Mouse (Mus musculus): ENCODE data around the gene H2-Ob.

DNA sequence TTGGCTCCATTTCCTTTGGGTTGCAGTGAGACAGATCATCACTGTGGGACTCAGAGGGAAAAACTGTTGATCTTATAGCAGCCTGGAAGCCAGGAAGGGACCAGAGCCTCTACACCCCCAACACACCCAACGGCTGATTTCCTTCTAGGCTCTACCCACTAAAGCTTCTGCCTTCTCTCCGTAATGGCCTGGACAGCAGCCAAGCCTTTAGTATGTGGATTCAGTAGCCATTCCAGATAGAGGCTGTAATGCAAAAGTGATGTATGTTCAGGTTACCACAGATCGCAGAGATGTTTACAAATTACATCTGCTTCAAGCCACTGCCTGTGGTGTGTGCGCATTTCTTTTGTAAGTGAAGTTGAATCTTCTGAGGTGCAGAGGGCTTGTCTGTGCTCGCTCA lies 21.8 kb downstream of the H2-Ob start:
- TF ChIP-seq CTCF (IDR thresholded peaks at IDR 0.05; ENCODE audit: low read depth, low read length) (no peak), POLR2A (IDR thresholded peaks at IDR 0.05; ENCODE audit: extremely low read depth, insufficient read depth, low read length) (no peak)
